ENCODE assay signal across 8 mouse cellular contexts in genomic region chrX:12080904-12081740, GRCm38 (mm10).
A peak's percentile ranks its signal among the peaks of the same experiment; 100 is the strongest.
DNase-seq lines count a peak whose midpoint lies in the region; ATAC-seq lines count a peak whose summit lies in the region.

No protein-coding gene starts in this region.

- no peaks in the 10 kb centered on the region for H3K36me3 ChIP-seq in heart, embryonic 15.5 days

- WGBS in heart, embryonic 15.5 days: 2% methylated on average over 53 of the region's 61 CpGs

- H3K4me2 ChIP-seq in heart, embryonic 15.5 days: peak overlapping the region; percentile 78

- peak overlapping the region; percentile 61 for H3K9ac ChIP-seq in heart, embryonic 15.5 days

- no peaks in the 10 kb centered on the region for H3K9me3 ChIP-seq in heart, embryonic 15.5 days (replicated peaks)

- peak; percentile 51 to 59 for DNase-seq in right cerebral cortex, postnatal 10 days (ENCODE audit: low spot score in 2 of 2)
- no peak for DNase-seq in right cerebral cortex, postnatal 36 days (ENCODE audit: low spot score in 2 of 2)
- peak; percentile 26 to 69 for DNase-seq in kidney, postnatal 25 days
- peak; percentile 60 to 61 for DNase-seq in spleen, postnatal 36 days (ENCODE audit: low spot score in 2 of 2)
- no peak for DNase-seq in urinary bladder, postnatal 36 days (ENCODE audit: low spot score in 2 of 2)

- H3K27me3 ChIP-seq in heart, embryonic 15.5 days: peaks cover 83% of the 10 kb centered on the region

- peaks cover 25% of the 10 kb centered on the region for H3K4me1 ChIP-seq in heart, embryonic 15.5 days (replicated peaks)

- peak overlapping the region; percentile 92 for H3K27ac ChIP-seq in heart, embryonic 15.5 days

- peak overlapping the region; percentile 72 for H3K4me3 ChIP-seq in heart, embryonic 15.5 days

- peak; percentile 40 for ATAC-seq in common myeloid progenitor, adult 5-6 weeks (replicated peaks; ENCODE audit: low read depth, poor library complexity, severe bottlenecking)
- ATAC-seq in heart, embryonic 15.5 days (replicated peaks; ENCODE audit: insufficient number of reproducible peaks, insufficient read depth, low FRiP score, low read depth): peak; percentile 47
- peak; percentile 32; the same call in 1 of the 2 replicates for ATAC-seq in megakaryocyte-erythroid progenitor cell, adult 5-6 weeks (replicated peaks; ENCODE audit: low FRiP score, low TSS enrichment, poor library complexity, severe bottlenecking)

Comparison
In these comparisons a context has a peak if more than half of its experiments do, and no peak if none do; other contexts are left out.
1. DNase-seq: peak in right cerebral cortex, postnatal 10 days (2 of 2), kidney, postnatal 25 days (2 of 2) and spleen, postnatal 36 days (2 of 2); none in right cerebral cortex, postnatal 36 days (0 of 2) and urinary bladder, postnatal 36 days (0 of 2).
2. Peak in every context shown above with its lines, with median percentiles within 50 percentile points of each other: ATAC-seq.